Mouse (Mus musculus) hindbrain, embryonic 12.5 days (tissue): ENCODE measurements around the gene Lrig1. TPM values are rescaled to one million over a fixed set of nuclear protein-coding genes. Genes with fewer than 3 reads are reported as not detected.

ENCODE experiments used
- ATAC-seq: fragments of 200-750 bp; cut with Nextera tagmentation; 2 replicates; pipeline ENCODE4 v1.8.0; 2017; ENCODE audit warnings: moderate TSS enrichment; ENCODE audit not compliant: low FRiP score
- H3K27ac ChIP-seq: fragments of 300-500 bp; sonication (generic); 2 replicates; pipeline ENCODE4 v1.5.1; 2016; ENCODE audit warnings: mild to moderate bottlenecking
- H3K27me3 ChIP-seq: fragments of 300-500 bp; sonication (generic); 2 replicates; pipeline ENCODE4 v1.6.1; 2016; ENCODE audit warnings: mild to moderate bottlenecking
- H3K36me3 ChIP-seq: fragments of 300-500 bp; sonication (generic); 2 replicates; pipeline ENCODE4 v1.6.1; 2016; ENCODE audit warnings: mild to moderate bottlenecking
- H3K4me1 ChIP-seq: fragments of 300-500 bp; sonication (generic); 2 replicates; pipeline ENCODE4 v1.6.1; 2016
- H3K4me2 ChIP-seq: fragments of 300-500 bp; sonication (generic); replicated peaks from 2 replicates; pipeline ENCODE4 v1.6.1; 2016; ENCODE audit warnings: mild to moderate bottlenecking
- H3K4me3 ChIP-seq: fragments of 300-500 bp; sonication (generic); 2 replicates; pipeline ENCODE4 v1.5.1; 2016; ENCODE audit warnings: mild to moderate bottlenecking
- H3K9ac ChIP-seq: fragments of 300-500 bp; sonication (generic); 2 replicates; pipeline ENCODE4 v1.6.1; 2016; ENCODE audit warnings: mild to moderate bottlenecking, moderate library complexity
- H3K9me3 ChIP-seq: fragments of 300-500 bp; sonication (generic); replicated peaks from 2 replicates; pipeline ENCODE4 v1.6.1; 2016; ENCODE audit warnings: mild to moderate bottlenecking
- WGBS: fragments of 180-500 bp; shearing (Covaris S2); methylation state at CpG from one replicate; pipeline ENCODE4 v1.1.7; 2016; 5-methylcytosine and 5-hydroxymethylcytosine counted together
- polyA plus RNA-seq: library from polyadenylated mRNA; unstranded; fragments of >200 nt; fragmentation: Nextera tagmentation; extraction: Ambion mirVana; gene quantifications from 2 replicates; pipeline ENCODE4 v1.2.1, GENCODE M21; 2016

Lrig1 gene
- polyA plus RNA-seq, 1 experiment from 2014 or later: 23.9 TPM

DNA sequence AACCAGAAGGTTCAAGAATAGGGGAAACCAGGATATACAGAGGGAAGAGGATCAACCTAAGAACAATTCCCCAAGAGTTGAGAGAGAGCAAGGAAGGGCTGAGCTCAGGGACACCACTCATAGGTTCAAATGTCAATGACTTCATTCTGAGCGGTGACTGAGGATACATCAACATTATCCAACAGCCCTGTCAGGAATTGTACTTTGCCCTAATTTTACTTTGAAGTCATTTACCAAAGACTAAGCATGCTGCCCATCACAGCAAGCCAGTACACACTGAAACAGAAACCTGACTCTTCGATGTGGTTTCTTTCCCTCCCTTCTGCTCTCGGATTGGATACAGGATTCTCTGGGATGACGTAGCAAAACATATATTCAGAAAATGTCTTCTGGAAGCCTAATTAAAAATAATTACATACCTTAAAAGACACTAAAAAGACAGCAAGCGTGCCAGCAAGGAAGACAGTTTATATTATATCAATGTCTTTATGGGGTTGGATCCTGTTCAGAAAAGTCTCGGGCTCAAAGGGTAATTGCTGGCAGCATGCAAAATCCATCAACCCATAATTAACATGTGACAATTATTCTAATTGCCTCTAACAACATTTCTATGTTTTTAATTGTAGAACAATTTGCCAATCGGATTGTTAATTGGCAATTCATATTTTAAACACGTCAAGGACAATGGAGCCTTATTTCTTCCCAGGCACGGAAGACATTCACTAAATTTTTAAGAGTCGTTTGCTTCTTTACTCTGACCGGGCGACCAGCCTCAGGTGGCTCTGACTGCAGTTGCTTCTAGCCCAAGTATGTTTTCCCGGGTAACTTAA lies 15.1 kb upstream of the Lrig1 start:
- ATAC-seq: no peak
- Histone ChIP-seq H3K9ac (no peak overlapping the region), H3K4me3 (no peak overlapping the region), H3K4me2 (no peak overlapping the region), H3K4me1 (no peaks in the 10 kb centered on the region), H3K27ac (no peak overlapping the region), H3K27me3 (no peaks in the 10 kb centered on the region), H3K36me3 (no peaks in the 10 kb centered on the region), H3K9me3 (no peaks in the 10 kb centered on the region)
- 63% methylated on average over 13 of the region's 13 CpGs for WGBS

- Histone ChIP-seq H3K4me1 (no peaks in the 10 kb centered on the region; the same call in 1 of the 2 replicates), H3K9ac (no peak overlapping the region), H3K4me2 (no peak overlapping the region), H3K9me3 (no peaks in the 10 kb centered on the region), H3K4me3 (no peak overlapping the region), H3K36me3 (no peaks in the 10 kb centered on the region), H3K27ac (no peak overlapping the region), H3K27me3 (no peaks in the 10 kb centered on the region)
- no peak for ATAC-seq
- 74% methylated on average over 3 of the region's 3 CpGs for WGBS
Measured at GRCm38 (mm10) chr6:94709832-94710231, 9.9 kb upstream of the Lrig1 start.

DNA sequence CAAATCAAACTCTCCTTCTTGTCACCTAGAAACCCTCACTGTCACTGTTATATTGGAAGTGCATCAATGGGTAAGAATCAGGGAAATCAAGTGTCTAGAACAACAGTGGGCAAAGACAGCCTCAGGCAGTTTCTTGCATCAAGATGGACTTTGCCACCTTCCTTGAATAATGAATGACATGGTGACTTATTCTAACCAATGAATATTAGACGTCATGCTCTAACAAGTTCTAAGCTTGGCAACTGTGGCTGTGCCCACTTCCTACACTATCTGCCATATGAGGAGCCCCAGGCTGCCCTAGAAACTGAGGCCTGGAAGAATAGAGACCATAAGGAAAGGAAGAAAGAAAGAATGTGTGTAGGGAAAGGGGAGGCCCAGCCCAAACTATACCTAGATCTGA lies 9.2 kb upstream of the Lrig1 start:
- H3K4me1 ChIP-seq: no peaks in the 10 kb centered on the region; the same call in 1 of the 2 replicates
- no peak overlapping the region for H3K4me3 ChIP-seq
- H3K9ac ChIP-seq: no peak overlapping the region
- 89% methylated on average over 1 of the region's 1 CpGs for WGBS
- H3K36me3 ChIP-seq: no peaks in the 10 kb centered on the region
- H3K9me3 ChIP-seq: no peaks in the 10 kb centered on the region
- H3K27me3 ChIP-seq: no peaks in the 10 kb centered on the region
- ATAC-seq: no peak
- no peak overlapping the region for H3K27ac ChIP-seq
- no peak overlapping the region for H3K4me2 ChIP-seq

DNA sequence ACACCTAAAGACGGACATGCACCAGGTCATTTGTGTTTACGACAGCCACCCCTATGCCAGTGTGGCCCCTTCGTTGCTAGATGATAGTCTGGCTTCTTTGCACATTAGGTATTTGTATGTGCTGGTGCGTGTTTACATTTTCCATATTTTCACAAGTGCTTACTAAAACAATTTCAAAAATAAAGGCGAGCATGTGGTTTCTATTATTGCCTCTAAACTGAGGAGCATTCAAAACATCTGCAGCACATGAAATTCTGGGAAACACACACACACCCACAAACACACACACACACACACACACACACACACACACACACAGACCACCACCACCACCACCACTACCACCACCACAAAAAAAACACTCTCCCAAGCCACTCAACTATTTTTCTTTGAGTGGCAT lies 7.3 kb upstream of the Lrig1 start:
- ATAC-seq: no peak
- Histone ChIP-seq H3K36me3 (no peaks in the 10 kb centered on the region), H3K4me2 (no peak overlapping the region), H3K4me1 (no peaks in the 10 kb centered on the region; the same call in 1 of the 2 replicates), H3K9ac (no peak overlapping the region), H3K27ac (no peak overlapping the region), H3K27me3 (no peaks in the 10 kb centered on the region), H3K4me3 (no peak overlapping the region), H3K9me3 (no peaks in the 10 kb centered on the region)
- 88% methylated on average over 5 of the region's 5 CpGs for WGBS

DNA sequence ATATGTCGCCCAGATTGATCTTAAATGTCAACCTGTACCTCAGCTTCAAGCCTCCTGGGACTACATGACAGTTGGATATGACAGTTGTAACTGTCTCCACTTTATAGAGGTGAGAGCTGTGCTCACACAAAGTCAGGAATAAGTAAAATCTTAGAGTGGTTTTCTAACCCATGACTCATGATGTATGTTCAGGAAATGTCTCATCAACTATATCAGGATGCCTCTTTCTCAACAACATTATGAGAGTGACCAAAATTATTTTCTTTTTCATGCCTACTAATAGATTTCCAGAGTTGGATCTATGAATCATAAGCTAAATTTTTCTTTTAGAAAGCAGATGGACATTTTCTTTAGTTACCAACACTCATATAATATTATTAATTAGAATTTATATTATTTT lies 6.0 kb upstream of the Lrig1 start:
- ATAC-seq: no peak
- Histone ChIP-seq H3K9ac (no peak overlapping the region), H3K4me3 (no peak overlapping the region), H3K36me3 (no peaks in the 10 kb centered on the region), H3K27me3 (no peaks in the 10 kb centered on the region), H3K4me2 (no peak overlapping the region), H3K27ac (no peak overlapping the region), H3K9me3 (no peaks in the 10 kb centered on the region), H3K4me1 (peaks cover 9% of the 10 kb centered on the region)
- 54% methylated on average over 1 of the region's 1 CpGs for WGBS

- ATAC-seq: no peak
- Histone ChIP-seq H3K27ac (no peak overlapping the region), H3K27me3 (no peaks in the 10 kb centered on the region), H3K9ac (no peak overlapping the region), H3K4me3 (no peak overlapping the region), H3K36me3 (no peaks in the 10 kb centered on the region), H3K9me3 (no peaks in the 10 kb centered on the region), H3K4me2 (no peak overlapping the region), H3K4me1 (peaks cover 19% of the 10 kb centered on the region)
- WGBS: 89% methylated on average over 6 of the region's 6 CpGs
Measured at GRCm38 (mm10) chr6:94702993-94703392, 3.0 kb upstream of the Lrig1 start.

- Histone ChIP-seq H3K4me3 (peak overlapping the region; percentile 98), H3K27me3 (no peaks in the 10 kb centered on the region), H3K4me1 (peaks cover 37% of the 10 kb centered on the region), H3K27ac (peak overlapping the region; percentile 40; the same call in 1 of the 2 replicates), H3K9ac (peak overlapping the region; percentile 38; the same call in 1 of the 2 replicates), H3K9me3 (no peaks in the 10 kb centered on the region), H3K36me3 (no peaks in the 10 kb centered on the region), H3K4me2 (peak overlapping the region; percentile 94)
- WGBS: 4% methylated on average over 18 of the region's 18 CpGs
- no peak for ATAC-seq
Measured at GRCm38 (mm10) chr6:94701071-94701470, 1.1 kb upstream of the Lrig1 start.

- 1% methylated on average over 8 of the region's 8 CpGs for WGBS
- Histone ChIP-seq H3K36me3 (no peaks in the 10 kb centered on the region), H3K4me3 (peak overlapping the region; percentile 98), H3K27ac (no peak overlapping the region; the same call in 1 of the 2 replicates), H3K9ac (peak overlapping the region; percentile 38; the same call in 1 of the 2 replicates), H3K4me2 (peak overlapping the region; percentile 94), H3K4me1 (peaks cover 41% of the 10 kb centered on the region), H3K27me3 (no peaks in the 10 kb centered on the region), H3K9me3 (no peaks in the 10 kb centered on the region)
- ATAC-seq: no peak
Measured at GRCm38 (mm10) chr6:94700612-94701011, 654 bp upstream of the Lrig1 start.

DNA sequence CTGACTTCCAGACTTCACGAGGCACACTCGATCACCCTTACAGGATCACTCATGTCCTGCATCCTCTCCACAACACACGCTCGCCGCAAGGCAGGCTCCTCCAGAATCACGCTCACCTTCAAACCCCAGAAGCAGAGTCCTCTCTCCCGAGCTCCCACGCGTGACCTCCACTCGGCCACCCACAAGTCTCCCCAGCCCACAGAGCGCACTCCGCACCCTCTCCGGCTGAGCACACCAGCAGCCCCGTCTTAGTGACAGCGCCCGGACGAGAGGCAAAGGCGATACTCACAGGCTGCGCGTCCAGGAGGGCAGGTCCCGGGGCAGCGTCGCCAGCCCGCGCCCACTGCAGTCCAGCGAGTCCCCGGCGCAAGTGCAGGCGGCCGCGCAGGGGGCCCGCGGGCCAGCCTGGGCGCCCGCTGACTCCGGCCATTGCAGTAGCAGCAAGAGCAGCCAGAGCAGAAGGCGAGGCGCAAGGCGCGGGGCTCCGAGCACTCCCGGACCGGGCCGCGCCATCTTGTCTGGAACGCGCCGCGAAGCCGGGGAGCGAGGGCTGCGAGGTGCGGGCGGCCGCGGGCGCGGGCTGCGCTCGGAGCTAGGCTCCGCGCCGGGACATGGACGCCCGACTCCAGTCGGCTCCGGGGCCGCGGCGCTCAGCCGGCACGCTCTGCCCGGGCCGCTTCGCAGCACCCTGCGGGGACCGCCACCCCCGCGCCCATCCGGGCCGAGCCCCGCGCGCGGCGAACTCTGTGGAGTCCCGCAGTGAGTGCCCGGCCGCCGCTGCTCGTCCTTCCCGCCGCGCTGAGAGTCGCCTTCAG lies 578 bp downstream of the Lrig1 start:
- Histone ChIP-seq H3K36me3 (no peaks in the 10 kb centered on the region), H3K4me1 (peaks cover 54% of the 10 kb centered on the region), H3K27me3 (no peaks in the 10 kb centered on the region), H3K9me3 (no peaks in the 10 kb centered on the region), H3K4me3 (peak overlapping the region; percentile 98), H3K27ac (peak overlapping the region; percentile 92), H3K4me2 (peak overlapping the region; percentile 94), H3K9ac (peak overlapping the region; percentile 97)
- WGBS: under 1% methylated on average over 86 of the region's 95 CpGs
- ATAC-seq: peak; percentile 75

- Histone ChIP-seq H3K4me2 (peak overlapping the region; percentile 94), H3K36me3 (no peaks in the 10 kb centered on the region), H3K9me3 (no peaks in the 10 kb centered on the region), H3K9ac (peak overlapping the region; percentile 97), H3K27me3 (no peaks in the 10 kb centered on the region), H3K27ac (peak overlapping the region; percentile 92; the same call in 1 of the 2 replicates), H3K4me1 (peaks cover 59% of the 10 kb centered on the region), H3K4me3 (peak overlapping the region; percentile 98)
- WGBS: 2% methylated on average over 11 of the region's 11 CpGs
- ATAC-seq: no peak
Measured at GRCm38 (mm10) chr6:94698509-94699172, 1.3 kb downstream of the Lrig1 start.

- Histone ChIP-seq H3K4me3 (peak overlapping the region; percentile 98), H3K4me1 (peaks cover 68% of the 10 kb centered on the region), H3K36me3 (no peaks in the 10 kb centered on the region), H3K9me3 (no peaks in the 10 kb centered on the region), H3K27ac (no peak overlapping the region), H3K27me3 (no peaks in the 10 kb centered on the region), H3K4me2 (peak overlapping the region; percentile 94), H3K9ac (peak overlapping the region; percentile 97)
- 29% methylated on average over 1 of the region's 1 CpGs for WGBS
- ATAC-seq: no peak
Measured at GRCm38 (mm10) chr6:94697423-94697822, 2.5 kb downstream of the Lrig1 start.
